Mouse (Mus musculus) natural killer cell, adult 2 months (primary cell): ENCODE results near the gene Casp8ap2.

Experiments
- DNase-seq, 2 experiments: peaks; one replicate each; pipeline ENCODE4 v3.0.0; 2022; ENCODE audit warnings: low spot score in 2 of 2

Gene Casp8ap2

GRCm38 (mm10) chr4:32615034-32615881, at the start of gene Casp8ap2:
Gene Casp8ap2, plus strand, starts transcription at chr4:32615451.
- DNase-seq: peak; percentile 100

- no peak for DNase-seq
These were observed 46.2 kb upstream of the Casp8ap2 start for GRCm38 (mm10) chr4:32569054-32569453.

DNA sequence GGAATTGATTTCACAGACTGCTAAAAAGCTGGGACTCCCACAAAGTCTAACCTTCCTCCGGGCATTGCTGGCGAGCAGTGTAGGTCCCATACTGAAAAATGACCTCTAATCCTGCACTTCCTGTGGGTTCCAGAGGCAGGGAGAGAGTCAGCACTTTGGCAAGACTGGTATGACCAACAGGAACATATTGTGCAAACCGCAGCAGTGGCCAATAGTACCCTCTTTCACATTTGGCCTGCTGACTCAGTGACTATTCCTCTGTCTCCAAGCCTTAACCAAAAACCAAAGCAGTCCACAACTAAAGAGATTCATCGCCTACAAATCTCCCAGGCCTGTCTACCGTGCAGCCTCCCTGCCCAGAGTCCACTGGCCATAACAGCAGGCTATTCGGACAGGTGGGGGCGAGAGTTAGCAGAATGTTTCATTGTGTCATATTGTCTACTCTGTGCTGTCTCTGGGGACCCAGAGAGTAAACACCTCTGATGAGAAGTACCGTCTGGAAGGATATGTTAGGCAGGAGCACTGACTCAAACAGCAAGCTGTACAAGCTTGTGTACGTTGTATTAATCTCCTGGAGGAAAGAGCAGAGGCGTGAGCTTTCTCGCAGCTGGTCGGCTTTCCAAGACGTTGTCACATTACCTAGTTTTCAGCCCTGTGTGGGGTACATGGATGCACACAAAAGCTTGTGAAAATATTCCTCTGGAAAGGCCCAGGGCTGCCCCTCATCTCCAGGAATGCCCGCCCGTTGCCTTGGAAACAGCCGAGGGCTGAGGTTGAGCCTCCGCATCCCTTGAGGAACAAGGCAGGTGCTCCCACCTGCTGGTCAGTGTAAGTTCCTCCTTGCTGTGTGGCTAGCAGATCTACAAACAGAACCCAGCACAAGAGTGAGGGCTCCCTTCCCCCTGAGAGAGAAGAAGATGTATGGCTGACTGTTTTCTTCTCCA, 45.0 kb upstream of the Casp8ap2 start:
- DNase-seq: no peak

GRCm38 (mm10) chr4:32570939-32571317, 44.3 kb upstream of the Casp8ap2 start:
- no peak for DNase-seq

DNA sequence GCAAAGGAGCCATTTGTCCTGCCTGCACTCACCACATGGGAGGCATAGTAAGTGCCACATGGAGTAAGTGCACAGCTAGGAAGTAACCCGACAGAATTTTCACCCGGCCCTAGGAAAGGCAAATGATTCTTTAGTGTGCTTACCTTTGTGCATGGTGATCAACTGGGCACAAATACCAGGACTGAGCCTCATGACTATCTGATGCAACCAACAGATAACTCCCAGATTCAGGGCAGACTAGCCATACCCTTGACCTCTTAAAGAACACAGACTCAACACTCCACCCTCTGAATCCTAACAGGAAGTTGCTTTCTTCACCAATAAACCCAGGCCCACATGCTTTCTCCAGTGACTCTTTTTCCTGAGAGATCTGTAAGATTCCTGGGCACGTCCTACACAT, 43.8 kb upstream of the Casp8ap2 start:
- DNase-seq: no peak

GRCm38 (mm10) chr4:32572118-32572517, 43.1 kb upstream of the Casp8ap2 start:
- DNase-seq: peak; percentile 50 to 64

DNA sequence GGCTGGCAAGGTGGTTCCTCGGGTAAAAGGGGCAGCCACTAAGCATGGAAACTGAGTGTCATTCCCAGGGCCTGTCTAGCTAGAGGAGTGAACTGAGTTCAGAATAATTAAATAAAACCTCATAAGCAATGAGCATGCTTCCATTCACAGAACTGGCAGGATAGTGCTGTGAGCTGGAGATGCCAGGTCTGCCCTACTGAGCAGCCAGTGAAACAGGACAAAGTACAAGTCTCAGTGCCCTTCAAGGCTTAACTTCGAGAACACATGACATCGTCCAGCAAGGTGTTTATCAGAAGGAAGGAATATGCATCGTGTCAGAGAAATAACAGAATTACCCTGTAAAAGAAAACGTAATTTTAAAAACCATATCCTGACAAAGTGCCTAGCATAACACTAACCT, 41.7 kb upstream of the Casp8ap2 start:
- DNase-seq: no peak

DNA sequence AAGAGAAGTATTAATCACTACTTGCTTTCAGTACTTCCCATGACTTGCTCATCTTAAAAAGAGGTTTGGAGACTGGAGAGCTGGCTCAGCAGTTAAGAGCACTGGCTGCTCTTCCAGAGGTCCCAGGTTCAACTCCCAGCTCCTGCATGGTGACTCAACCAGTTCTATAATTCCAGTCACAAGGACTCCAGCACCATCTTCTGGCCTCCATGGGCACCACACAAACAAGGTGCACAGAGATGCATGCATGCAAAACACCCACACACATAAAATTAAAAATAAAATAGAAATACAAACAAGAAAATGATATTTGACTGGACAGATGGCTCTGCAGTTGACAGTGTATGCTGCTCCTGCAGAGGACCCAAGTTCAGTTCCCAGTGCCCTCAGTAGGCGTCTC, 40.6 kb upstream of the Casp8ap2 start:
- no peak for DNase-seq

GRCm38 (mm10) chr4:32575165-32575564, 40.1 kb upstream of the Casp8ap2 start:
- no peak for DNase-seq

DNA sequence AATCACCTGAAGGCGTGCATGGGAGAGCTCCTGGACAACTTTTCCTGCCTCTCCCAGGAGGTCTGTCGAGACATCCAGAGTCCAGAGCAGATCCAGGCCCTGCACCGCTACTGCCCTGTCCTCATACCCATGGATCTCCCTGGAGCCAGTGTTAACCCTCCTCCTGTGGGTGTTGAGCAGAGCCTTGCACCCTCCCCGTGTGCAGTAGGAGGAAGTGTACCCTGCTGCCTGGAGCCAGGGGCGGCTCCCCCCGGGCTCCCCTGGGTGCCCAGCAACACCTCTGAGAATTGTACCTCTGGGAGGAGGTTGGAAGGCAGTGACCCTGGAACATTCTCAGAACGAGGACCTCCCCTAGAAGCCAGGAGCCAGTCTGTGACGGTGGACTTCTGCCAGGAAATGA, 35.4 kb upstream of the Casp8ap2 start:
- no peak for DNase-seq

- DNase-seq: no peak
These were observed 31.1 kb upstream of the Casp8ap2 start for GRCm38 (mm10) chr4:32584181-32584580.

DNA sequence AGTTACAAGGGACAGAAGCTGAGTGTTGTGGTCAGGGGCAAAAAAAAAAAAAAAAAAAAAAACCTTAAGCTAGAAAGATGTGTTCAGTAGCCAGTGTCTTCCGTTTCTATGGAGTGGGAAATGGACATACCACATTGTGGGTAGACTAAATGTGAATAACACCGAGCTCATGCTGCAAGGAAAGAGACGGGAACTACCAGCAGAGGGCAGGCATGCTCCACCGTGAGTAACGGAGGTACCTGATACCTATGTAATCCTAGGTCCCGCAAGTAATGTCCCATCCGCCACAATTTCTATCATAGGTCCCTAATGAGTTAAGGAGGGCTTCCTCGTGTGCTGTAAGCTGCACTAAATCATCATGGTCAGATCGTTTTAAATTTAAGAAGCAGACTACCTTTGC, 28.7 kb upstream of the Casp8ap2 start:
- peak; percentile 59 to 72 for DNase-seq

DNA sequence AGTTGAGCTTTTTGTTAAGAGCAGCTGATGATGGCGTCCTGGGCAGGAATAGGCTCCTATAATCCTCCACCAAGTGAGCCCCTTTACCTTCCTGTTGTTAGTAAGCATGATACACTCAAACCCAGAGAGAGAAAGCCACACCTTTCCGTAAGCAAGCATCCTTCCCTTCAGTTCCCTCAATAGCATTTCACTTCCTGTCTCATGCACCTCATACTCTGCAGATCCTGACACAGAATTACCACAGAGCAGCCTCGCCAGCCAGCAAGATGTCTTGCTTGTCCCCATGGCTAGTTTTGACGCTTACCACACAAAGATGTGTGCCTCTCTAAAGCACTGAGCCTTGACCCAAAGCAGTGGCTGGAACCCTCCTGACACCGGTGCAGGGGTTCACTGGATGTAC, 27.7 kb upstream of the Casp8ap2 start:
- DNase-seq: no peak

DNA sequence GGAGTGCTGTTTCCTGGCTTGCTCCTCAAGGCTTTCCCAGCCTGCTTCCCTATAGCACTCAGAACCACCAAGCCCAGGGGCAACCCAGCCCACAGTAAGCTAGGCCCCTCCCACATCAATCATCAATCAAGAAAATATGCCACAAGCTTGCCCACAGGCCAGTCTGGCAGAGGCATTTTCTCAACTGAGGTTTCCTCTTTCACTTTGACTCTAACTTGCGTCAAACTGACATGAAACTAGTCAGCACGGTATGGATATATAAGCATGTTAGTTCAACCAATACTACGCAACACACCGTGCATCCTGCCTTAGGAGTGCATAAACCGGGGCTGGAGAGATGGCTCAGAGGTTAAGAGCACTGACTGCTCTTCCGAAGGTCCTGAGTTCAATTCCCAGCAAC, 27.0 kb upstream of the Casp8ap2 start:
- peak; percentile 53 to 57 for DNase-seq

- DNase-seq: peak; percentile 16 to 46
These were observed 14.1 kb upstream of the Casp8ap2 start for GRCm38 (mm10) chr4:32601135-32601534.

DNA sequence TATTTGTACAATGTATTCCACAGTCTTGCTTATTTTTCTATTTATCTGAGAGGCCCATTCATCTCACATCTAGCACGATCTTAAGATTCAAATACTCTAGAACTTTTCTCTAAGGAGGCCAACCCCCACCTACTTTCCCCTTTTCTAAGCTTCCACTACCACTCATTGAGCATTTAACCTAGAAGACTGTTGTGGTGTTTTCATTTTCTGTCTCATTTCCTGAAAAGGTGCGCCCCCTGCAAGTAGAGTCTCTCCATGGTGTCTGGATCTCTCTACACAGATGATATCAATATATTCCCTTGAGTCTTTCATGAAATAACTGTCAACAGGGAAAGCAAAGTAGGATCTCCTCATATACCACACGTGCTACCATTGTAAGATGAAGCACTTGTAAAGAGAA, 12.6 kb upstream of the Casp8ap2 start, which contains the start of gene Gja10:
TSS of gene Gja10 (minus strand) at position 101 of the 400 bp plus-strand sequence.
- no peak for DNase-seq

DNA sequence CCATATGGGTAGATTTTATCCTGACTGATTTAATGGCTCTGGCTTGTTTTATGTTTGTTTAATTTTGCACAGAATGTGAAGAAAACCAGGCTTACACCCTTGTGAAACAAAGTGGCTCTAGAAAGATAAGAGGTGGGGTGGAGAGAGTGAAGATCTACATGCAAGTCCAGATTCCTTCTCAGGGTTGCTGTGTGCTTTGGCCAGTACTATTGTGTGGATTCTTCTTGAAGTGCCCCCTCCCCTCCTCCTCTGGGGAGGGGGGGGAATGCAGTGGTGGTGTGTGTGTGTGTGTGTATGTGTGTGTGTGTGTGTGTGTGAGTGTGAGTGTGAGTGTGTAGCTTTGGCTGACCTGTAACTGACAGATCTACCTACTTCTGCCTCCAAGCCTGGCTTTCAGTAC, 6.4 kb downstream of the Casp8ap2 start:
- no peak for DNase-seq

GRCm38 (mm10) chr4:32651669-32652068, 36.4 kb downstream of the Casp8ap2 start:
- no peak for DNase-seq

GRCm38 (mm10) chr4:32656146-32656904, 41.1 kb downstream of the Casp8ap2 start:
- no peak for DNase-seq

GRCm38 (mm10) chr4:32656918-32657662, 41.8 kb downstream of the Casp8ap2 start, which contains the start of gene Mdn1:
Gene Mdn1, plus strand, starts transcription at chr4:32657119.
- peak; percentile 90 to 96 for DNase-seq

DNA sequence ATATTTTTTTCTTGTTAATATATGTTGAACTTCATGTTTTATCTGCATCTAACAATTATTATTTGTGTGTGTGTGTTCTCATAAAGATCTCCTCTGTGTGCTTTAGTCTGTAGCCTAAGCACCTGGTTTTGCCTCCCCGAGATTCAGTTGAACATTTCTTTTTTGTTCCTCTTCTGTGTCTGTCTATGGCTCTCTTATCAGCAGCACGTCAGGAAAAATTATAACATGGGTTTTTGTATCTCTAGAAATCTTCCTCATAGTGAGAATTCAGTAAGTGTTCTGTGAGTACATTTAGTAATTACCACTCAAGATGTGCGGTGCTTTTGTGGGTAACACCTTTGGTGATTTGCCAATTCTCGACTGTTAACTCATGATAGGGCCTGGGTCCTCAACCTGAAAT, 50.6 kb downstream of the Casp8ap2 start:
- no peak for DNase-seq
